Mouse (Mus musculus) midbrain, embryonic 11.5 days (tissue): ENCODE measurements around the gene Fbxl22. TPM values are rescaled to one million over a fixed set of nuclear protein-coding genes. Genes with fewer than 3 reads are reported as not detected.

ENCODE experiments used
- ATAC-seq: fragments of 200-750 bp; cut with Nextera tagmentation; 2 replicates; pipeline ENCODE4 v1.8.0; 2017; ENCODE audit warnings: moderate TSS enrichment, moderate library complexity; ENCODE audit not compliant: low FRiP score
- DNase-seq: peaks from one replicate; pipeline ENCODE4 v3.0.0; 2015; ENCODE audit warnings: low spot score; ENCODE audit errors: missing footprints
- H3K27ac ChIP-seq: fragments of 300-500 bp; sonication (generic); 2 replicates; pipeline ENCODE4 v1.5.1; 2014; ENCODE audit warnings: low read depth, low read length
- H3K27me3 ChIP-seq: fragments of 300-500 bp; sonication (generic); 2 replicates; pipeline ENCODE4 v1.6.1; 2014; ENCODE audit warnings: mild to moderate bottlenecking, low read length, moderate library complexity, mixed read lengths; ENCODE audit not compliant: control insufficient read depth, insufficient read depth
- H3K36me3 ChIP-seq: fragments of 300-500 bp; sonication (generic); 2 replicates; pipeline ENCODE4 v1.6.1; 2014; ENCODE audit warnings: mild to moderate bottlenecking, low read length, moderate library complexity, mixed read lengths; ENCODE audit not compliant: control insufficient read depth, insufficient read depth
- H3K4me1 ChIP-seq: fragments of 300-500 bp; sonication (generic); 2 replicates; pipeline ENCODE4 v1.6.1; 2014; ENCODE audit warnings: low read length; ENCODE audit not compliant: control insufficient read depth, insufficient read depth
- H3K4me2 ChIP-seq: fragments of 300-500 bp; sonication (generic); 2 replicates; pipeline ENCODE4 v1.6.1; 2014; ENCODE audit warnings: mild to moderate bottlenecking, moderate library complexity
- H3K4me3 ChIP-seq: fragments of 300-500 bp; sonication (generic); 2 replicates; pipeline ENCODE4 v1.5.1; 2014; ENCODE audit warnings: low read depth, low read length
- H3K9ac ChIP-seq: fragments of 300-500 bp; sonication (generic); 2 replicates; pipeline ENCODE4 v1.6.1; 2014; ENCODE audit warnings: low read length
- H3K9me3 ChIP-seq: fragments of 300-500 bp; sonication (generic); 2 replicates; pipeline ENCODE4 v1.6.1; 2016; ENCODE audit warnings: low read length; ENCODE audit not compliant: control insufficient read depth
- WGBS: fragments of 180-500 bp; shearing (Covaris S2); extraction: QIAGEN DNeasy Blood & Tissue Kit; methylation state at CpG from one replicate; pipeline ENCODE4 v1.1.7; 2014; 5-methylcytosine and 5-hydroxymethylcytosine counted together
- polyA plus RNA-seq: library from polyadenylated mRNA; unstranded; fragments of >200 nt; fragmentation: Nextera tagmentation; extraction: Ambion mirVana; gene quantifications from 2 replicates; pipeline ENCODE4 v1.2.1, GENCODE M21; 2014

Fbxl22 gene
- polyA plus RNA-seq = 1.8 and 2.1 TPM in 2 replicates

- Histone ChIP-seq H3K27ac (no peak within 1 kb of the TSS), H3K36me3 (peaks cover 20% of the 10 kb centered on the region; the same call in 1 of the 2 replicates)
- WGBS = 72% methylated on average over 17 of the region's 17 CpGs
Measured at GRCm38 (mm10) chr9:66514256-66514770, at the start of gene Fbxl22. Gene Fbxl22 (minus strand): TSS chr9:66514593.

GRCm38 (mm10) chr9:66562215-66562614 lies 47.8 kb upstream of the Fbxl22 start:
- Histone ChIP-seq H3K4me3 (no peak overlapping the region), H3K4me2 (no peak overlapping the region), H3K27ac (no peak overlapping the region), H3K9me3 (no peaks in the 10 kb centered on the region), H3K27me3 (no peaks in the 10 kb centered on the region), H3K4me1 (no peaks in the 10 kb centered on the region), H3K36me3 (no peaks in the 10 kb centered on the region), H3K9ac (no peak overlapping the region)
- WGBS = 88% methylated on average over 1 of the region's 1 CpGs
- no peak for DNase-seq
- ATAC-seq = no peak

More at GRCm38 (mm10) chr9:66514256-66514770, at the start of gene Fbxl22:
- Histone ChIP-seq H3K9ac (no peak within 1 kb of the TSS), H3K9me3 (no peaks in the 10 kb centered on the region), H3K4me3 (no peak within 1 kb of the TSS), H3K27me3 (no peaks in the 10 kb centered on the region), H3K4me1 (peaks cover 20% of the 10 kb centered on the region), H3K4me2 (no peak within 1 kb of the TSS)
- ATAC-seq (no peak), DNase-seq (peak; percentile 90)

- no peaks in the 10 kb centered on the region for H3K4me1 ChIP-seq
- DNase-seq (no peak), ATAC-seq (no peak)
- WGBS = 99% methylated on average over 2 of the region's 2 CpGs
- no peak overlapping the region for H3K9ac ChIP-seq
- no peaks in the 10 kb centered on the region for H3K27me3 ChIP-seq
- no peaks in the 10 kb centered on the region for H3K36me3 ChIP-seq
- no peak overlapping the region for H3K4me2 ChIP-seq
- H3K27ac ChIP-seq = no peak overlapping the region
- no peak overlapping the region for H3K4me3 ChIP-seq
- no peaks in the 10 kb centered on the region for H3K9me3 ChIP-seq
Measured at GRCm38 (mm10) chr9:66561496-66561895, 47.1 kb upstream of the Fbxl22 start.

- DNase-seq (no peak), ATAC-seq (no peak)
- Histone ChIP-seq H3K9ac (no peak overlapping the region), H3K9me3 (no peaks in the 10 kb centered on the region), H3K27ac (no peak overlapping the region), H3K4me1 (no peaks in the 10 kb centered on the region), H3K36me3 (no peaks in the 10 kb centered on the region), H3K27me3 (no peaks in the 10 kb centered on the region), H3K4me2 (no peak overlapping the region), H3K4me3 (no peak overlapping the region)
- 82% methylated on average over 1 of the region's 1 CpGs for WGBS
Measured at GRCm38 (mm10) chr9:66560728-66561127, 46.3 kb upstream of the Fbxl22 start.

- Histone ChIP-seq H3K27me3 (no peaks in the 10 kb centered on the region), H3K4me3 (no peak overlapping the region), H3K4me2 (no peak overlapping the region), H3K36me3 (no peaks in the 10 kb centered on the region), H3K4me1 (no peaks in the 10 kb centered on the region), H3K9me3 (no peaks in the 10 kb centered on the region), H3K9ac (no peak overlapping the region), H3K27ac (no peak overlapping the region)
- ATAC-seq (no peak), DNase-seq (no peak)
- WGBS = 58% methylated on average over 2 of the region's 2 CpGs
Measured at GRCm38 (mm10) chr9:66560295-66560694, 45.9 kb upstream of the Fbxl22 start.

GRCm38 (mm10) chr9:66558971-66559370 lies 44.6 kb upstream of the Fbxl22 start:
- H3K27ac ChIP-seq = no peak overlapping the region
- no peaks in the 10 kb centered on the region for H3K27me3 ChIP-seq
- WGBS = 99% methylated on average over 4 of the region's 4 CpGs
- no peak overlapping the region for H3K4me3 ChIP-seq
- DNase-seq (no peak), ATAC-seq (no peak)
- no peak overlapping the region for H3K9ac ChIP-seq
- no peaks in the 10 kb centered on the region for H3K9me3 ChIP-seq
- H3K4me2 ChIP-seq = no peak overlapping the region
- H3K36me3 ChIP-seq = no peaks in the 10 kb centered on the region
- H3K4me1 ChIP-seq = no peaks in the 10 kb centered on the region

GRCm38 (mm10) chr9:66542785-66543184 lies 28.4 kb upstream of the Fbxl22 start:
- DNase-seq (no peak), ATAC-seq (no peak)
- WGBS = 91% methylated on average over 4 of the region's 4 CpGs
- H3K4me1 ChIP-seq = no peaks in the 10 kb centered on the region
- no peak overlapping the region for H3K27ac ChIP-seq
- peaks cover 5% of the 10 kb centered on the region; the same call in 1 of the 2 replicates for H3K36me3 ChIP-seq
- H3K4me3 ChIP-seq = no peak overlapping the region
- H3K9ac ChIP-seq = no peak overlapping the region
- H3K27me3 ChIP-seq = no peaks in the 10 kb centered on the region
- H3K4me2 ChIP-seq = no peak overlapping the region
- H3K9me3 ChIP-seq = no peaks in the 10 kb centered on the region

- H3K36me3 ChIP-seq = peaks cover 23% of the 10 kb centered on the region
- ATAC-seq = no peak
Measured at GRCm38 (mm10) chr9:66521595-66521994, 7.2 kb upstream of the Fbxl22 start.

GRCm38 (mm10) chr9:66520299-66520698 lies 5.9 kb upstream of the Fbxl22 start:
- Histone ChIP-seq H3K9ac (no peak overlapping the region), H3K4me1 (no peaks in the 10 kb centered on the region), H3K4me3 (no peak overlapping the region), H3K36me3 (peaks cover 27% of the 10 kb centered on the region; the same call in 1 of the 2 replicates), H3K4me2 (no peak overlapping the region), H3K27me3 (no peaks in the 10 kb centered on the region), H3K27ac (no peak overlapping the region), H3K9me3 (no peaks in the 10 kb centered on the region)
- DNase-seq = peak; percentile 59
- ATAC-seq = no peak
- WGBS = 93% methylated on average over 4 of the region's 4 CpGs

More at GRCm38 (mm10) chr9:66521595-66521994, 7.2 kb upstream of the Fbxl22 start:
- H3K4me3 ChIP-seq = no peak overlapping the region
- 100% methylated on average over 3 of the region's 3 CpGs for WGBS
- H3K9me3 ChIP-seq = no peaks in the 10 kb centered on the region
- H3K4me2 ChIP-seq = no peak overlapping the region
- no peaks in the 10 kb centered on the region for H3K4me1 ChIP-seq
- H3K27ac ChIP-seq = no peak overlapping the region
- H3K27me3 ChIP-seq = no peaks in the 10 kb centered on the region
- no peak overlapping the region for H3K9ac ChIP-seq
- DNase-seq = no peak
